Mouse (Mus musculus): Measurements from ENCODE around the gene Gucy1b2.

Gene Gucy1b2

GRCm38 (mm10) chr14:62361263-62361980 lies 94.7 kb downstream of the Gucy1b2 start:
- DNase-seq = no peak

GRCm38 (mm10) chr14:62355201-62355600 lies 100.9 kb downstream of the Gucy1b2 start:
- DNase-seq = no peak

- no peak for DNase-seq
Measured at GRCm38 (mm10) chr14:62353793-62354192, 102.3 kb downstream of the Gucy1b2 start.

- DNase-seq = no peak
Measured at GRCm38 (mm10) chr14:62353372-62353771, 102.7 kb downstream of the Gucy1b2 start.

- no peak for DNase-seq
Measured at GRCm38 (mm10) chr14:62350890-62351289, 105.2 kb downstream of the Gucy1b2 start.

- no peak for DNase-seq
Measured at GRCm38 (mm10) chr14:62350186-62350585, 105.9 kb downstream of the Gucy1b2 start.

GRCm38 (mm10) chr14:62349786-62350185 lies 106.3 kb downstream of the Gucy1b2 start:
- no peak for DNase-seq

- no peak for DNase-seq
Measured at GRCm38 (mm10) chr14:62347103-62347502, 109.0 kb downstream of the Gucy1b2 start.

- DNase-seq = no peak
Measured at GRCm38 (mm10) chr14:62346570-62346969, 109.5 kb downstream of the Gucy1b2 start.
